Mouse (Mus musculus): Measurements from ENCODE around the gene Lrrn2.
"Not testable (repeated sequence)": the region's sequence is repeated elsewhere in the genome, so short reads cannot be mapped to it uniquely, and the experiment has no call there.

The Lrrn2 gene

GRCm38 (mm10) chr1:132932421-132932820 lies 52.3 kb downstream of the Lrrn2 start:
- DNase-seq (ENCODE audit: low spot score) = no peak

- no peak for DNase-seq (ENCODE audit: low spot score)
Observed at GRCm38 (mm10) chr1:132934856-132935255, 54.8 kb downstream of the Lrrn2 start.

- no peak for DNase-seq (ENCODE audit: low spot score)
Observed at GRCm38 (mm10) chr1:132937296-132938030, 57.4 kb downstream of the Lrrn2 start.

- no peak for DNase-seq (ENCODE audit: low spot score)
Observed at GRCm38 (mm10) chr1:132938975-132939374, 58.9 kb downstream of the Lrrn2 start.

DNA sequence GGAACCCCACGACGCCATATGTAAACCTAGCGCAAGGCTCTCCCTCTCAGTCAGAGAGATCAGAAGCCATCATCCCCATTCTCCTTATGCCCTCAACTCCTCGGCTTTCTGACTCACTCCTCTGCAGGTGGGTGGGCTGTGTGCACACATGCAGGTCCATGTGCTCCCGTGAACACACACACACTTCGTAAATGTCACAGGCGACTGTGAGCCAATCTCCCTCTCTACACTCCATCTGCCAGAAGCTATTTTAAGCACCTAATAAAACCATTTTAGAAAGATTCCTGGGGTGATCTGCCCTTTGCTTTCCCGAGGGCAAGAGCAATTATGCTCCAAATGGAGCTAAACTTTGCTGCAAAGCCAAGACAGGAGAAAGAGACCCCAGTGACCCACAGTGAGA lies 65.8 kb downstream of the Lrrn2 start:
- no peak for DNase-seq (ENCODE audit: low spot score)

GRCm38 (mm10) chr1:132947811-132948210 lies 67.7 kb downstream of the Lrrn2 start:
- no peak for DNase-seq (ENCODE audit: low spot score)

DNA sequence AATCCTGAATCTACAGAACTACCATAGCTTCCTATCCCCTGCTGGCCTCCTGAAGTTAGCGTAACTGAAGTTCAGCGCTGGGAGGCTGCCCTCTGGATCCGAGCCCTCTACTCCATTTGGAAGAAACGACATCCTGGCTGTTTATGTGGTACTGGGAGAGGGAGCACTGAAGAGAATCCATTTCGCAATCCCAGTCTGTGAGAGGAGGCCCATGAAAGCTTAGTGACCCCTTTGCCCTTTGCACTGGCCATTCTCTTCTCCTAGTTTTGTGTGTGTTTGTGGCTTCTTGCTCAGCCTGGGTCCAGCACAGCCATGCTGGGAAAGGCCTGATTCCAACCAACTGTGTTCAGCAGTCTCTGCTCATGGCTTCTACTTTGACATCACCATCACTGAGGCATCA lies 76.7 kb downstream of the Lrrn2 start:
- no peak for DNase-seq (ENCODE audit: low spot score)

GRCm38 (mm10) chr1:132961751-132962150 lies 81.7 kb downstream of the Lrrn2 start:
- no peak for DNase-seq (ENCODE audit: low spot score)

DNA sequence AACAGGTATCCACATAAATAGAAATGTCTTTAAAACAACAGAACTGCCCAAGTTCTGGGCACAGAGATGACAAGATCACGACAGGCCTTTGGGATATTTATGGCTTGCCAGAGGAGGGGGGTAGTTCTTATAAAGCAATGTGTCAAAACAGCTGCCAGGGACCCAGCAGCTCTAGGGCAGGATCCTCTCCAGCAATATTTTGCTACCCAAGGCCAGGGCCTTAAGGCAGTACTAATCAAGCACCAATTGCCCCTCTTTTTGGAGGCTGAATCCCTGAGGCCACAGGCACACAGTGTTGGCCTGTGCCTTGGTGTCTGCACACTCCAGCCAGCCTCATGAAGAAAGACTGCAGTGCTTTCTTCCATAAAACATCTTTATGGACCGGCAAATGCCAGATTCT lies 84.0 kb downstream of the Lrrn2 start:
- DNase-seq (ENCODE audit: low spot score) = no peak

- no peak for DNase-seq (ENCODE audit: low spot score)
Observed at GRCm38 (mm10) chr1:132964691-132965090, 84.6 kb downstream of the Lrrn2 start.

- DNase-seq (ENCODE audit: low spot score) = no peak
Observed at GRCm38 (mm10) chr1:132968659-132969058, 88.6 kb downstream of the Lrrn2 start.

- DNase-seq (ENCODE audit: low spot score) = no peak
Observed at GRCm38 (mm10) chr1:132977402-132977801, 97.3 kb downstream of the Lrrn2 start.

- no peak for DNase-seq (ENCODE audit: low spot score)
Observed at GRCm38 (mm10) chr1:132981232-132981631, 101.2 kb downstream of the Lrrn2 start.

DNA sequence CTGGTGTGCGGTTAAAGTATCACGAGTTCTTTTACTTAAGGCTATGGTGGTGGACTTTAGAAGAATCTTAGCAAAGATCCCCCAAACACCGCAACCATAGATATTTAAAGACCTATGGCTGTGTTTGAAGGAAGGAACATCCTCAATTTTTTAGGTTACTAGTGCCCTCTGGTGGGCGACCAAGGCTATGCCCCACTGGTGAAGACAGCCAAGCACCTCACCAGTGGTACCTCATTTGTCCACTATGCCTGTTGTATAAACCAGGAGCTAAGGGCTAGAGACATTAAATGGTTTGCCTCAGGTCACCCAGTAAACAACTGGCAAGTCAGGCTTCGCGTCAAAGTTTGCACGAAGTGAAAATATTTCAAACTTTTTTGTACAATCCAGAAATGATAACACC lies 102.7 kb downstream of the Lrrn2 start:
- DNase-seq (ENCODE audit: low spot score) = no peak

DNA sequence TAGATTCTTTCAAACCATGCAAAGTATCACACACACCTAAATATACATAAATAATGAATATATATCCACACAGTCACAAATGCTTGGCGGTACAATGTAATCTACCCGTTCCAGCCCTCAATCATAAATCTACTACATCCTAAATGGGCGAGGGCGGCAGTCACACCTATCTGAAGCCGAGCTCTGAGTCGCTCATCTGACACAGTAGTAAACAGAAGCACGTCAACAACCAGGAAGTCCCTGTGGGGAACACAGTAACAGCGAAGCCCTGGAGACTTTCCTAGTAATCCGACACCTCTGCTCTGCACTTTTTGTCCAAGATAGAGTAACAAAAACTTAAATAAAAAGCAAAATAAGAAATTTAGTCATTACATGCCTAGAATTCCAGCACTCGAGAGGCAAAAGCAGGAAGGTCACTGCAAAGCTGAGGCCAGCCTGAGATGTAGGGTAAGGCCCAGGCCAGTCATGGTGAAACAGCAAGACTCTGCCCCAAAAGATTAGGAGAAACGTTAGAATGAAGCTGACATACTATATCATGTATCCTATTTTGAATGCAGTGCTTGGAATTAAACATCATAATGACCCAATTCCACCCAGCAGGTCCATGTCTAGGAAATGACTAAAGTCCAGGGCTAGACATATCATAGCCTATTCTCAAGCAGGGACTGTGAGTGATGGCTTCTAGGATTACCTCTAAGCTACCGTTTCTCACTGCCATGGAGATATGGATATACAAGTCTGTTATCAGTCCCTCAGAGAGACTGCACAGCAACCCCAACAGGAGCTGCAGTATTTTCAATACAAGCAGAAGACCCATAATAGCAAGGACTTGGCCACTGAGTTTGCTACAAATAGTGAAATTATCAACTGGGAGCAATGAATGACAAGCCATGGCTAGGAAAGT lies 108.7 kb downstream of the Lrrn2 start:
- not testable (repeated sequence) for DNase-seq (ENCODE audit: low spot score)
